Mouse (Mus musculus): ENCODE data around the gene Mad1l1. TPM values are rescaled to one million over a fixed set of nuclear protein-coding genes. Genes with fewer than 3 reads are reported as not detected.

Gene Mad1l1
- total RNA-seq, 2 experiments from 2014 or later = 7.0 to 7.2 TPM

DNA sequence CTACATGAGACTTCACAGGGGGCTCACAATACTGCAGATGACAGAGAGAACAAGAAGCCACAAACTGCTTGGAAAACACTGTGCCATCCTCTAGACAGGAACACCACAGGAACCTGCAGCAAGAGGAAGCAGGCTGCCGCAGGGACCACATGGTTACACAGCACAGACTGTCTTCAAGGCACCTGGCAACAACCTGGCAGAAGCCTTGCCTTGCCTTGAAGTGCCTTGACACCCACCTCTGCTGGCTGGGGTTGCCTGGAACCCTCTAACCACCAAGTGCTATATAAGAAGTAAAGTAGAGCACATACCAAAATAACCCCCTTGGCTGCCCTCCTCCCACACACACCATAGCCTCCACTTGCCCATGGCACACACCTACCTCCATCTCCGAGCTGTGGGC is 177.8 kb downstream of the Mad1l1 start:
- DNase-seq (ENCODE audit: low spot score) = no peak

- DNase-seq (ENCODE audit: low spot score) = no peak
Observed at GRCm38 (mm10) chr5:140141336-140141735, 180.0 kb downstream of the Mad1l1 start.

GRCm38 (mm10) chr5:140140214-140140613 is 181.1 kb downstream of the Mad1l1 start:
- DNase-seq (ENCODE audit: low spot score) = peak; percentile 27

DNA sequence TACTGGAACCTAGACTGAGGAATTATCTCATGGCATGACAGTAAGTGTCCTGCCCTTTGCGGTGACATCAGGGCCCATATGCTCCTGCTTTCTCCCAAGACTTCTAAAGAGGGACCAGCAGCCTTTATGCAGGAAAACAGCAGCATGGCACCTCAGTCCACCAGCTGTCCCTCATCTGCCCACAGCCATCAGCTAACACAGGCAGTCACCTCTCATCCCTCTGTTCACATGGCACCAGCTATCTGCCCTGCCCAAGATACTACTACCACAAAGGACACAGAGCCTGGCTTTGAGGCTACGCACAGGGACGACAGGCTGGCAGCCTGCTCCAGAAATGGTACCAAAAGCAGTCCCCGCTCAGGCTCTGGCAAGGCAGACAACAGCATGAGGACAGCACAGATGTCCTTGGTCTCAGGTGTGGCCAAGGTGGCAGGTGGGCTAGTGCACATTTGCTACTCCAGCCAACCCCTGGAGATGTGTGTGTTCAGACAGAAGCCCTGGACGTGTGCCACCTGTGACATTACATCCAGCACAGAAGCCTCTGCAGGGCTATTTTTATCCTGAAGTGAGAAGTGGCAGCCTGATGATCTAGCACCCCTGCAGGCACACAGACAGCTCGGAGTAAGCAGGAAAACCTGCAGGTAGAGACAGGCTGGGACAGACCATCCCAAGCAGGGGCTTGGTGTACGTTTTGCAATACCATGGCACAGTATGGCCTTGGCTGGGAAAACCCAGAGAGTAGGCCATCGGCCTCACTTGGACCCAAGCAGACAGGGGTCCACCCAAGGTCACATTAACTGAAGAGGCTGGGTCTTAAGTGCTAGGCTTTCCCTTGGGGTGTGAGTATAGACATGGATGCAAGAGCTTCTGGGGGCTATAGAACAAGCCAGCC is 185.4 kb downstream of the Mad1l1 start:
- peak; percentile 68 for DNase-seq (ENCODE audit: low spot score)

DNA sequence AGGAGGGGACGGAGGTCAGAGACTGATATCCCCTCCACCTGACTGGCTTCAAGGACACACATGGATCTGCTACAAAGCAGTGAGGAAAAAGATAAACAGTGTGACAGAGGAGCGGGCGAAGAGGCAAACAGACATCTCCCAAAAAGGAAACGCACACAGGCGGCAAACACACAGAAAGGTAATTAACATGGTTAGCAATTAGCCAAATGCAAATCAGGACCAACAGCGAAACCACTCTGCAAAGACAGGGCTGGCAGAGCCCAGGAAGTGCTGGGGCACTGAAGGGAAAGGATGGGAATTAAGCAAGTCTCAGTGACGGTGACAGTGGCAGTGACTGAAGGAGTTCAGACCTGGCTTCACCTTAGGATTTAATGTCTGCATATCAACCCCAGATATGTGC is 187.3 kb downstream of the Mad1l1 start:
- DNase-seq (ENCODE audit: low spot score) = no peak

DNA sequence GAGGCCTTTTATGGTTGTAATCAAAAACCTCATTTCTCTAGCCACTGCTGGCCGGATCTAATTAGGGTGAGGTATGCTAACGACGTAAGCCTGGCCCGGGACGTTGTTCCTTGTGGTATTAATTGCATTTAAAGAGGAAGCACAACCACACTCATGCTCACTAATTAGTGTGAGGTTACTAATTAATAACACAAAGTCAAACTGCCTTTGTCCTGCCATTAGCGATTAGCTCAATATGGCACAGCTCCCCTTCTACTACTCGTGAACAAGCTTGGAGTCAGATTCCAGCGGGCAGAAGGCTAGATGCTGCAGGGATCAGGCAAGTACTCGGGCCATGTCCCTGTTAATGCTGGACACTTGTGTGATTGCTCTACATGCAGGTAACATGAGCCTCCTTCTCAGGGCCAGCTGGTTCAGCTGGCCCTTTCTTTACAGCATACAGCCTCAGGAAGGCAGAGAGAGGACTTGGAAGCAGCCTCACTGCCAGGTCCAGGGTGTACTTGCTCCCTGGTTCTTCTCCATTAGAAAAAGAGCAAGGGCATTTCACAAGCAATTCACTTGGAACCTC is 192.9 kb downstream of the Mad1l1 start:
- peak; percentile 35 for DNase-seq (ENCODE audit: low spot score)

DNA sequence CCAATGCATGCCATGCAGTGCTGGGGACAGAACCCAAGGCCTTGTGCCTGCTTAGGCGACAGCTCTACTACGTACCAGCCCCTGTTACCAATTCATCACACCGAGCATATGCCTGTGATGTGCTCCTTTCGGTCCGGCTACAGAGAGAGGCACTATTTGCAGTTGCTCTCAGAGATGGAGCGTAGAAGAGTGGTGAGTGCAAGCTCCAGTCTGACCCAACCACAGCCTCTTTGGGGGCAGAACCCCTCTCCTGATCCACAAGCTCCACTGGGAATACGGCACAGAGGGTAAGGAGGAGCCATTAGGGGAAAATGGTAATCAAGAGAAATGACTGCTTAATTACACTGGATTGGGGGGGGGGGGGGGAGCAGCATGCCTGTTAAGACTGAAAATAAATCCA is 193.4 kb downstream of the Mad1l1 start:
- DNase-seq (ENCODE audit: low spot score) = no peak

GRCm38 (mm10) chr5:140124626-140125025 is 196.7 kb downstream of the Mad1l1 start:
- no peak for DNase-seq (ENCODE audit: low spot score)

DNA sequence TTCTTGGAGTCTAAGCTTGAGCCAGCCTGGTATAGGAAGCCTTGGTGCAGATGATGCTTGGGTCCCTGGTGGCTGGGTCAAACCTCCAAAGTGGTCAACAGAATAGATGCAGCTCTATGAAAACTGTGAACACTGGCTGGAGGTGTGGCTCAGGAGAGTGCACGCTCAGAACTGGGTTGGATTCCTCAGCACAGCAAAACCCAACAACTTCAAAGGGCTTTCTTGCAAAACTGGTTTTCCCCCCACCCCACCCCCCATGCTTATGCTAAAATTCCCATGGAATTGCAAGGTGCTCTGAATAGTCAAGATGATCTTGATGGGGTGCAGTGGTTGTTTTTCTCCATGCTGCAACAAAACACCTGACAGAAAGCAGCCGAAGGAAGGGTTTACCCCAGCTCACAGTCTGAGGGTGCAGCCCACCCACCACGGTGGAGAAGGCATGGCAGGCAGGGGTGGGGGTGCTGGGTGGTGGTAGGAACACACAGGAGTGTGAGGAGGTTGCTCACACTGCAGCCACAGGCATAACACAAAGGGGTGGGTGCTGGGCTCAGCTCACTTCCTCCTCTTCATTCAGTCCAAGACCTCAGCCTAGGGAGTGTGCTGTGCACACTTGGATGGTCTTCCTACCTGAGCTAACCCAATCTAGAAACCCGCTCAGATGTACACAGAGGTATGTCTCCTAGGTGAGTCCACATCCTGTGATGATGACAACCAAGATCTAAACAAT is 197.5 kb downstream of the Mad1l1 start:
- DNase-seq (ENCODE audit: low spot score) = no peak

GRCm38 (mm10) chr5:140123194-140123593 is 198.2 kb downstream of the Mad1l1 start:
- no peak for DNase-seq (ENCODE audit: low spot score)

- no peak for DNase-seq (ENCODE audit: low spot score)
Observed at GRCm38 (mm10) chr5:140121966-140122365, 199.4 kb downstream of the Mad1l1 start.

- DNase-seq (ENCODE audit: low spot score) = no peak
Observed at GRCm38 (mm10) chr5:140118921-140119320, 202.4 kb downstream of the Mad1l1 start.

- DNase-seq (ENCODE audit: low spot score) = no peak
Observed at GRCm38 (mm10) chr5:140117968-140118367, 203.4 kb downstream of the Mad1l1 start.

GRCm38 (mm10) chr5:140115434-140116271 is 205.7 kb downstream of the Mad1l1 start:
- peak; percentile 80 for DNase-seq (ENCODE audit: low spot score)

DNA sequence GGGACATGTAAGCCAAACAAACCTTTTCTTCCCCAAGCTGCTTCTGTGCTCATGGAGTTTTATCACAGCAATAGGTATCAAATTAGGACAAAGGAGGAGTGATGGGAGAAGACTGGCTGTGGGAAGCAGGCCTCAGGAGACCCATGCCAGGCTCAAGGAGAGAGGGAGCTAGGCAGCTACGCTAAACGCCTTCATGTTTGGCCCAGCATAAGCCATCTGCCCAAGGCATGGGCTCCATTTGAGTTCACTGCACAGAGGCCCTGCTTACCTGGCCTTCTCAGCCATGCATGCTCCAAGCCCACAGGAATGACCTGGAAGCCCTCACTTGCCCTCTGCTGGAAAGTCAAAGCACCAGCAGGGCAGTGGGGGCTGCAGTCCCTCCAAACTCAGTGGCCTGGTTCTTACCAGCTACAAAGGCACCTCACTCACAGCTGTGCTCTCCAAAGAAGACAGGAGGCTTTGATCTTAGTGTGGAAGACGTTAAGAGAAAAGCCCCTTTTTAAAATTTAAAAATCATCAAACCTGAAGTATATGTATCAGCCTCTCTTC is 206.8 kb downstream of the Mad1l1 start:
- no peak for DNase-seq (ENCODE audit: low spot score)

DNA sequence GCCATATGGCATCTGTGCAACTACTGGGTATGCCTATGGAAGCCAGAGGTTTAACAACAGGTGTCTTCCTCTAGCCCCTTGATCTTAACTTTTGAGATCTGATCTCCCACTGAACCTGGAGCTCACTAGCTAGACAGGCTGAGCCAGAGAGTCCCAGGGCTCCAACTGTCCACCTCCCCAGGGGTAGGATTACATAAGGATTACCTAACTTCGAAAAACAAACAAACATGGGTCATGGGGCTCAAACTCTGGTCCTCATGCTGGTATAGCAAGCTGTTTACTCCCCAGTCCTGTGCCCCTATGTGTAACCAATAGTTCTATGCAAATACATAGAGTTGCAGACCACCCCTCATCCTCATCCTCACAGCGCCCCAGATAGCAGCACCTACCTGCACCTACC is 208.1 kb downstream of the Mad1l1 start:
- no peak for DNase-seq (ENCODE audit: low spot score)

- DNase-seq (ENCODE audit: low spot score) = no peak
Observed at GRCm38 (mm10) chr5:140110024-140110423, 211.3 kb downstream of the Mad1l1 start.

DNA sequence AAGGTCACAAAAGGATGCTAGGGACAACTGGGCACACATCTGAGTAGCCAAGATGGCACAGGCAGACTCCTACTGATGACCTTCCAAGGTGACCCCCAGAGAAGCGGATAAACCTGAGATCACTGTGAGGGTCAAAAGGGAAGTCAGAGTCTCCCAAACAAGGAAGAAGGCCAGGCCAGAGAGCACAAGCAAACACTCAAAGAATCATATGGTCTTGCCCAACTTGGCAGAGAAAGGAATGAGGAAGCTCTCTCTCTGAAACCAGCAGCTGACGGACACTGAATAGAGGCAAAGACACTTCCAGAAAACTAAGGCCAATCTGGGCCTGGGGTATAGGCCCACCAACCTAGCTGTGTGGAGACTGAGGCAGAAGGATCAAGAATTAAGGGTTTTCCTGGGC is 213.4 kb downstream of the Mad1l1 start:
- DNase-seq (ENCODE audit: low spot score) = no peak

GRCm38 (mm10) chr5:140106051-140106450 is 215.3 kb downstream of the Mad1l1 start:
- DNase-seq (ENCODE audit: low spot score) = no peak

DNA sequence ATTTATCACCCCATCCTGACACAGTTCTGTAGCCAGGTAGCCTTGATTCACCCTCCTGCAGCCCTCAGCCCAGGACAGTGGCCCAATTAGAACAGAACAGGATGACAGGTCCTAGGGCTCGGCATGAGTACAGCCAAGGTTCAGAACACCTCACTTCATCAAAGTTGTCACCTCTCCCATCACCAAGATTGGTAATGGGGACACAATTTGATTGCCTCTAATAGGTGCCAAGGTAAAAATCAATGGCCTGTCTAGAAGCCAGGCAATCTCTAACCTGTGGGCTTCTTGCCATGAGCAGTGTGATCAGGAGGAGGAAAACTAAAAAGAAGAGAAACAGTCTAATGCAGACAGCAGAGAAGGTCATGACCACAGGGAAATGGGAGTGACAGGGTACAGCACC is 216.5 kb downstream of the Mad1l1 start:
- no peak for DNase-seq (ENCODE audit: low spot score)

DNA sequence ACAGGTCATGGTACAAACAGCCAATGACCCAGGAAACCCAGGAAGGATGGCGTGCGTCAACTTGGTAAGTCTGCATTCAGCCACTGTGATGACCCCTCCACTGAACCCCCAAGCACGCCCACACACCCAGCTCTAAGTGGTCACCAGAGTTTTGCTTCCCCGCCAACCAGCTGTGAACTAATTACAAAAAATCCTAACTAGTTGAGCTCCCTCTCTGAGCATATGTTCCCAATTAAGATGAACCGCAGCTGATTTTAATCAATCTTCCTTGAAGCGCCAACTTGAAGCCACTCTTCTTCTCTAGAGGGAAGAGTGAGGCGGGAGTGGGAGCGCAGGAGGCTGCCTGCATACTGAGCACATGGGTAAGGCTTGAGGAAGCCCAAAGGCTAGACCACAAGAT is 218.6 kb downstream of the Mad1l1 start:
- no peak for DNase-seq (ENCODE audit: low spot score)
